Mouse (Mus musculus) bone marrow macrophage, adult 2 months (primary cell): ENCODE data around the gene Zdhhc20. TPM values are rescaled to one million over a fixed set of nuclear protein-coding genes. Genes with fewer than 3 reads are reported as not detected.
"Not testable (repeated sequence)": the region's sequence is repeated elsewhere in the genome, so short reads cannot be mapped to it uniquely, and the experiment has no call there.

Experiments
- H3K27ac ChIP-seq: 2 replicates; pipeline ENCODE4 v1.5.1; 2012; ENCODE audit warnings: low read depth, low read length; ENCODE audit not compliant: insufficient read depth
- H3K4me1 ChIP-seq: 2 replicates; pipeline ENCODE4 v1.6.1; 2012; ENCODE audit warnings: low read length; ENCODE audit not compliant: control insufficient read depth, insufficient read depth
- H3K4me3 ChIP-seq: 2 replicates; pipeline ENCODE4 v1.5.1; 2012; ENCODE audit warnings: mild to moderate bottlenecking, low read length, moderate library complexity; ENCODE audit not compliant: insufficient read depth
- CTCF ChIP-seq: IDR thresholded peaks from 2 replicates; pipeline ENCODE4 v1.5.1; 2012; ENCODE audit warnings: low read depth, mild to moderate bottlenecking, low read length, moderate library complexity
- POLR2A ChIP-seq: IDR thresholded peaks from 2 replicates; pipeline ENCODE4 v1.6.1; 2012; ENCODE audit warnings: mild to moderate bottlenecking, low read depth, low read length, borderline replicate concordance
- polyA plus RNA-seq: library from polyadenylated mRNA; stranded (reverse); fragments of >200 nt; gene quantifications from 2 replicates; pipeline ENCODE4 v1.2.4, GENCODE M21; 2012; ENCODE audit not compliant: missing spikeins, insufficient read depth, insufficient read length

The Zdhhc20 gene
- polyA plus RNA-seq: 52.4 and 58.7 TPM in 2 replicates

DNA sequence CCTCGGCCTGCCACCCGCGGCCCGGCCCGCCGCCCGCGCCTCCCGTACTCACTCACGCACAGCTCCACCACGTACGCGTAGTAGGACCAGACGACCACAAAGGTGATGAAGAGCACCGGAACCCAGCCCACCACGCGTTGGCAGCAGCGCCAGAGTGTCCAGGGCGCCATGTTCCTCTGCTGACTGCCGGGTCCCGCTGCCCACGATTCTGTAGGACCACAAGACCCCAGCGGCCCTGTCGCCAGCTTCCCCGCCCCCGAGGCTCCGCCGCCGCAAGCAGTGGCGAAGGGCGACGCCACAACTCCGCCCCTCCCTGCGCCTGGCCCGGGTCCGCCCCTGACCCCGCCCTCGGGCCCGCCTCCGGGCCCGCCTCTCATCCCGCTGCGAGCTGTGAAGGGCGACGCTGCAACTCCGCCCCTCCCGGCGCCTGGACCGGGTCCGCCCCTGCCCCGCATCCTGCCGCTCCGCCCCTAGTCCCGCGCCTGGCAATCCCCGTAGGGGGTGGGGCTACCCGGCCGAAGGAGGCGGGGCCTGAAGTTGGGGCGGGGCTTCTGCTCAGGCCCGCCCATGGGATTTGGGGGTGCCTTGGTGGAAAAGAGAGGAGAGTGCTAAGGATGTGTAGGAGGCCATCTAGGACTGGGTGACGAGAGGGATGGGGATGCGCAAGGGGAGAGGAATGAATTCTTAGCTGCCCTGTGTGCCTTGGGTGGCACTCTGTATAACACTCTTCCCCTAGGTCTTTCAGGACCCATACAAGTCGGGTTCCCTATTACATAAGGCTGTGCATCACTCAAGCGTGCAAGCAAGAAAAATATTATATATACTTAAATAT is at the start of gene Zdhhc20:
Gene Zdhhc20 (minus strand): TSS at position 266 of the 832 bp plus-strand sequence.
- Histone ChIP-seq H3K4me1 (peaks cover 14% of the 10 kb centered on the region), H3K4me3 (peak within 1 kb of the TSS; percentile 100), H3K27ac (peak within 1 kb of the TSS; percentile 77)
- no peak for TF ChIP-seq CTCF
- no peak for TF ChIP-seq POLR2A

- TF ChIP-seq POLR2A (no peak), CTCF (no peak)
- Histone ChIP-seq H3K4me1 (no peaks in the 10 kb centered on the region), H3K4me3 (no peak overlapping the region), H3K27ac (no peak overlapping the region)
These were observed 47.2 kb upstream of the Zdhhc20 start for GRCm38 (mm10) chr14:57937297-57937696.

GRCm38 (mm10) chr14:57934666-57935065 is 44.6 kb upstream of the Zdhhc20 start:
- Histone ChIP-seq H3K4me1 (no peaks in the 10 kb centered on the region), H3K4me3 (no peak overlapping the region), H3K27ac (no peak overlapping the region)
- no peak for TF ChIP-seq CTCF

DNA sequence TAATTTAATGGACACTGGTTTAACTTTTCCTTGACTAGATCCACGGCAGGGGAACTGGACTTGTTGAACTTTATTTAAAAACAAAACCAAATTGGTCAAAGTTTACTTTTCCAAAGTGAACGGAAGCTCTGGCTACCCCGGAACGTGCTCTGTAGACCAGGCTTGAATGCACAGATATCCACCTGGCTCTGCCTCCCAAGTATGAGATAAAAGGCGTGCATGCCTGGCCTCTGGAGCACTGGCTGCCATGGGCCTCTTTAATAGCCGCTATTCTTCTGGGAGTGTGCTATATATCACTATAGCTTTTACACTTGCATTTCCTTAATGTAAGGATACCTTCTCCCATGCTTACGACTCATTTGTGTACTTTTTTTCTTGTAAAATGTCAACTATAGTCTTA is 43.5 kb upstream of the Zdhhc20 start:
- no peak overlapping the region for H3K4me3 ChIP-seq
- TF ChIP-seq CTCF: no peak
- no peak for TF ChIP-seq POLR2A
- no peak overlapping the region for H3K27ac ChIP-seq
- no peaks in the 10 kb centered on the region for H3K4me1 ChIP-seq

DNA sequence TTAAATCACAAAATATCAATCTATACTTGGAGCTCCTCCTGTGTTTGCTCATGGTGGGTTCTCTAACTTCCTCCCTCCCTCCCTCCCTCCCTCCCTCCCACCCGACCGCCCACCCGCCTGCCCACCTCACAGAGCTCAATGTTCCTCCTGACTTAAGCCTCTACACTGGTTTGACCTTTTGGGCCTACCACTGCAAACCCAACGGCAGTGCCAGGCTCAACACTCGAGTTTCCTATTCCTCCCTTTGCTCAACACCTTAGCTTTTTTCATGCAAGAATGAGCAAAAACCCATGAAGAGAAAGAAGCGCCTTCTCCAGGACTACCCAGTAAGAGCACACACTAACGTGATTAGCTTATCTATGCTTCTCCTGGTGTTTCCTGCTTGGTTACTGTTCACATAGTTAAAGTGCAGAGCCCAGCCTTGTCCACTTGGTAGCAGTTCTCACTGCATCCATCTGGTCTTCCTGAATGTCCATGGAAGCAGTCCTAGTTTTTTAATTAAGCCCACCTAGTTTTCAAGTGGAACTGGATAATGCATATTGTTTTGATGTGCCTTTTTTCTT is 42.9 kb upstream of the Zdhhc20 start:
- Histone ChIP-seq H3K4me1 (no peaks in the 10 kb centered on the region), H3K4me3 (no peak overlapping the region), H3K27ac (no peak overlapping the region)
- TF ChIP-seq POLR2A: no peak
- TF ChIP-seq CTCF: no peak

DNA sequence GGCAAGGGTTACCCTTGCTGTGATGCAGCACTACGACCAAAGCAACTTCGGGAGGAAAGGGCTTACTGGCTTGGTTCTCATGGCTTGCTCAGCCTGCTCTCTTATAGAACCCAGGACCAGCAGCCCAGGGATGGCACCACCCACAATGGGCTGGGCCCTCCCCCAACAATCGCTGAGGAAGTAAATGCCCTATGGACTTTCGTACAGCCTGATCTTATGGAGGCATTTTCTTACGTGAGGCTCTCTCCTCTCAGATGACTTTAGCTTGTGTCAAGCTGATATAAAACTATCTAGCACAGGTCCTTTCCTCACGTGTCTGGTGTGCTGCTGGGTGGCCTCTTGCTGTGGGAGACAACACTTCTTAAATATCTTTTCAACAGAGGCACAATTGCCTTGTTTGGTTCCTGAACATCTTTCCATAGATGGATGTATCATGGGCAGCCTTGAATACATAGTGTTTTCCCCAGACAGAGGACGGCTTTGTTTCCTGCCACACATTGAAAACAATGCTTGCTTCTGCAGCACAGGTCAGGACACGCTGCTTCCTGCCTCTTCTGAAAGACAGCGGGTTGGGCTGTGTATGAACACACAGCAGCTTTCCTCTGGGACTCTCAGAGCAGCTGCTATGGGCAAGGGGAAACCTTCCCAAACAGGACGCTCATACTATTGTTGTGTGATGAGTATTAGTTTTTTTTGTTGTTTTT is 31.5 kb upstream of the Zdhhc20 start:
- peaks cover 4% of the 10 kb centered on the region; the same call in 1 of the 2 replicates for H3K4me1 ChIP-seq
- no peak for TF ChIP-seq CTCF
- TF ChIP-seq POLR2A: no peak
- no peak overlapping the region for H3K27ac ChIP-seq
- H3K4me3 ChIP-seq: no peak overlapping the region

DNA sequence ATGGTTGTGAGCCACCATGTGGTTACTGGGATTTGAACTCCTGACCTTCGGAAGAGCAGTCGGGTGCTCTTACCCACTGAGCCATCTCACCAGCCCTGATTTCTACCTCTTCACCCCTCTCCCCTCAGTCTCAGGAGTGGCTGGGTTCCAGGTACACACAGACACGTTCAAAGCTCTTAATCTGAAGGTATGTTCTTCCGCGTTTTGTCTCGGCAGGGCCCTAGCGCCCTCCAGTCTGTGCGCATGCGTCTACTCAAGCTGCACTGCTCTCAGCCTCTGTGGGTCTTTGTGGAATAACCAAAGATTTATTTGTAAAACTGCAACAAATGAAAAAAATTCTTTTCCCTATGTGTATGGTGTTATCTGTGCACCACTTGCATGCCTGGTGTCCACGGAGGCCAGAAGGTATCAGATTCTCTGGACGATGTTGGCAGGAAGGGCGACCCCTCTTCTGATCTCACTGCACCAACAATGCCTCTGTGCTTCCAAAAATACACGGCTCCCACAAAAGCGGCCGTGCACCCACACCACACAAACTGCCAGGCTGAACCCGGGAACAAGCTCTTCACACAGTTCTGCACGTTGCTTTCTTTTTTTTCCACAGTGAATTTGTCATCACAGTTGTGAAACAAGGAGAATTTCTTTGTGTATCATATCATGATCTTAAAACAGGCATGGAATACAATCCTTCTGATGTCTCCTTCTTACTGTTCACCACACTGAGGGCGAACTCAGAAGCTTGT is 30.7 kb upstream of the Zdhhc20 start:
- TF ChIP-seq CTCF (no peak), POLR2A (no peak)
- Histone ChIP-seq H3K4me1 (peaks cover 4% of the 10 kb centered on the region; the same call in 1 of the 2 replicates), H3K27ac (no peak overlapping the region), H3K4me3 (no peak overlapping the region)

- no peak overlapping the region for H3K4me3 ChIP-seq
- no peak overlapping the region for H3K27ac ChIP-seq
- peaks cover 4% of the 10 kb centered on the region; the same call in 1 of the 2 replicates for H3K4me1 ChIP-seq
- TF ChIP-seq CTCF: no peak
- TF ChIP-seq POLR2A: no peak
These were observed 29.2 kb upstream of the Zdhhc20 start for GRCm38 (mm10) chr14:57919148-57919875.

- Histone ChIP-seq H3K4me3 (no peak overlapping the region), H3K4me1 (no peaks in the 10 kb centered on the region), H3K27ac (no peak overlapping the region)
- no peak for TF ChIP-seq POLR2A
- TF ChIP-seq CTCF: no peak
These were observed 25.3 kb upstream of the Zdhhc20 start for GRCm38 (mm10) chr14:57915341-57915740.

DNA sequence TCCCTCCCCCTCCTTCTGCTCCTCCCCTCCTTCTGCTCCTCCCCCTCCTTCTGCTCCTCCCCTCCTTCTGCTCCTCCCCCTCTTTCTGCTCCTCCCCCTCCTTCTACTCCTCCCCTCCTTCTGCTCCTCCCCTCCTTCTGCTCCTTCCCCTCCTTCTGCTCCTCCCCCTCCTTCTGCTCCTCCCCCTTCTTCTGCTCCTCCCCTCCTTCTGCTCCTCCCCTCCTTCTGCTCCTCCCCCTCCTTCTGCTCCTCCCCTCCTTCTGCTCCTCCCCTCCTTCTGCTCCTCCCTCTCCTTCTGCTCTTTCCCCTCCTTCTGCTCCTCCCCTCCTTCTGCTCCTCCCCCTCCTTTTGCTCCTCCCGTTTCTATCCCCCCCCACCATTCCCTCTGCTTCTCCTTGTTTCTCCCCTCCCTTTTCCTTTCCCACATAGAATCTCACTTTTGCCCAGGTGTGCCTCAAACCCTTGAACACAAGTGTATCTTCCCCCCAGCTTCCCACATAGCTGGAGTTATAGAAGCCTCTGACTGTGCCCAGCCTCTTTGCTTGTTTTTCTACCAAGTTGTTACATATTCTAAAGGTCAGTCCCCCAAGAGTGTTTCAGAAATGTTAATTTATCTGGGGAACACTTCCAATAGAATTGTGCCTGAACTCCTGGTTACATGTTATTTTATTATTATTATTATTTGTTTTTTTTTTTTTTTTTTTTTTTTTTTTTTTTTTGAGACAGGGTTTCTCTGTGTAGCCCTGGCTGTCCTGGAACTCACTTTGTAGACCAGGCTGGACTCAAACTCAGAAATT is 22.3 kb upstream of the Zdhhc20 start:
- not testable (repeated sequence) for H3K27ac ChIP-seq, H3K4me3 ChIP-seq
- peaks cover 20% of the 10 kb centered on the region for H3K4me1 ChIP-seq

- not testable (repeated sequence) for H3K27ac ChIP-seq, H3K4me3 ChIP-seq
- peaks cover 20% of the 10 kb centered on the region for H3K4me1 ChIP-seq
These were observed 21.7 kb upstream of the Zdhhc20 start for GRCm38 (mm10) chr14:57911787-57912186.
